Mouse (Mus musculus): ENCODE results near the gene B230217C12Rik. TPM values are rescaled to one million over a fixed set of nuclear protein-coding genes. Genes with fewer than 3 reads are reported as not detected.

B230217C12Rik gene
- polyA plus RNA-seq, 1 experiment: 3.5 TPM

DNA sequence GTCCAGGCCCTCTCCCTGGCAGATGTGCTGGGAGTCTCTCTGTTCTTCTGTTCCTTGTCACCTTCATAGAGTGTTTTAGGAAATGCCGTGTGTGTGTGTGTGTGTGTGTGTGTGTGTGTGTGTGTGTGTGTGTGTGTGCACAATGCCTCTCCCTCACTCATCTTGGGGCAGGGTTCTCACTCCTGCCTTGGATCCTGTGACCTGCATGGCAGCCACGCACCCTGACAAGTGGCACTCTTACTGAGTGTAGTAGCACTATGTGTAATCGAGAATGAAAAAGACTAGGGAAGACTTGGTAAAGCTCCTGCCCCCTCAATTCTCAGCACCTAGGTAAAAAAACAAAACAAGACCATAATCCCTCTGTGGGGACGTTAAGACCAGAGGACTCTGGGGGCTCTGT, 21.5 kb upstream of the B230217C12Rik start:
- TF ChIP-seq CTCF (IDR thresholded peaks at IDR 0.05; ENCODE audit: control insufficient read depth, insufficient read depth, insufficient replicate concordance, low read depth, low read length): no peak
- TF ChIP-seq POLR2A (IDR thresholded peaks at IDR 0.05; ENCODE audit: control insufficient read depth, low read depth, low read length): no peak
- Histone ChIP-seq H3K4me1 (ENCODE audit: control insufficient read depth, insufficient read depth, low read length) (no peaks in the 10 kb centered on the region; the same call in 1 of the 2 replicates), H3K27ac (ENCODE audit: control insufficient read depth, insufficient read depth, low read depth, low read length) (no peak overlapping the region), H3K27me3 (ENCODE audit: control insufficient read depth, insufficient read depth, low read length) (no peaks in the 10 kb centered on the region), H3K4me3 (ENCODE audit: control insufficient read depth, low read depth, low read length) (no peak overlapping the region), H3K36me3 (ENCODE audit: control insufficient read depth, insufficient read depth, low read length) (no peaks in the 10 kb centered on the region)

DNA sequence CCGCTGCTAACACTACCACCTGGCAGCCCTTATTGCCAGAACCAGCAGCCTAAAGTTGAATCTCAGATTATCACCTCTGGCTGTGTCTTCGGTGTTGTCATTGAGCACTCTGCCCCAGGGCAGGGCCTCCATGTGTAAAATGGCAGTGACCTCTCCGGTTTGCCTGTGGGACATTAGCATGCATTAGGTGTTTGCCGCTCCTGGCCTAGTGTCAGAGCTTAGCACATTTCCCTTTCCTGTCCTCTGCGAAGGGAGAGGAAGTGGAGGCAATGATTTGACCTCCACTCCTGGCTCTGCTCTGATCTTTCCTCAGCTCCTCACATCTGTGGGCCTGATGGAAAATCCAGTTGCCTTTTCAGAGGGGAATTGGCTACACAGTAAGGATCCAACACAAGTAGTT, 20.7 kb upstream of the B230217C12Rik start:
- no peak overlapping the region for H3K4me3 ChIP-seq (ENCODE audit: control insufficient read depth, low read depth, low read length)
- no peaks in the 10 kb centered on the region for H3K27me3 ChIP-seq (ENCODE audit: control insufficient read depth, insufficient read depth, low read length)
- H3K4me1 ChIP-seq (ENCODE audit: control insufficient read depth, insufficient read depth, low read length): no peaks in the 10 kb centered on the region; the same call in 1 of the 2 replicates
- no peak overlapping the region for H3K27ac ChIP-seq (ENCODE audit: control insufficient read depth, insufficient read depth, low read depth, low read length)
- TF ChIP-seq POLR2A (IDR thresholded peaks at IDR 0.05; ENCODE audit: control insufficient read depth, low read depth, low read length): no peak
- no peak for TF ChIP-seq CTCF (IDR thresholded peaks at IDR 0.05; ENCODE audit: control insufficient read depth, insufficient read depth, insufficient replicate concordance, low read depth, low read length)
- no peaks in the 10 kb centered on the region for H3K36me3 ChIP-seq (ENCODE audit: control insufficient read depth, insufficient read depth, low read length)

DNA sequence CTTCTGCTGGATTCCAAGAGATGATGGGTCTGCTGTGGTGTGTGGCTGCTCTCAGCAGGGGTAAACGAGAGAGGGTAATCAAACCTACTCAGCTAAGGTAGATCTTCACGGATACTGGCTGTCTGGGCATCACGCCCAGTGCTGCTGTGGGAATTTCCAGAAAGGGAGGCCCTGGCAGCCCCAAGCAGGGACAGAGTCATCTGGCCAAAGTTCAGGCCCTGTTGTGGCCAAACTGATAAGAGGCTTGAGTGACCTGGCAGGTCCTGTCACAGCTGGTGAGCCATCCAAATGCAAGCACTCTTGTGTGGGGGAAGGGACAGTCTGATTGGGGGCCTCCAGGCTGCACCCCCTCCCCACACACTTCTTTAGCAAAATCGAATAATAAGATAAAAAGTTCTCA, 19.7 kb upstream of the B230217C12Rik start:
- H3K36me3 ChIP-seq (ENCODE audit: control insufficient read depth, insufficient read depth, low read length): no peaks in the 10 kb centered on the region

DNA sequence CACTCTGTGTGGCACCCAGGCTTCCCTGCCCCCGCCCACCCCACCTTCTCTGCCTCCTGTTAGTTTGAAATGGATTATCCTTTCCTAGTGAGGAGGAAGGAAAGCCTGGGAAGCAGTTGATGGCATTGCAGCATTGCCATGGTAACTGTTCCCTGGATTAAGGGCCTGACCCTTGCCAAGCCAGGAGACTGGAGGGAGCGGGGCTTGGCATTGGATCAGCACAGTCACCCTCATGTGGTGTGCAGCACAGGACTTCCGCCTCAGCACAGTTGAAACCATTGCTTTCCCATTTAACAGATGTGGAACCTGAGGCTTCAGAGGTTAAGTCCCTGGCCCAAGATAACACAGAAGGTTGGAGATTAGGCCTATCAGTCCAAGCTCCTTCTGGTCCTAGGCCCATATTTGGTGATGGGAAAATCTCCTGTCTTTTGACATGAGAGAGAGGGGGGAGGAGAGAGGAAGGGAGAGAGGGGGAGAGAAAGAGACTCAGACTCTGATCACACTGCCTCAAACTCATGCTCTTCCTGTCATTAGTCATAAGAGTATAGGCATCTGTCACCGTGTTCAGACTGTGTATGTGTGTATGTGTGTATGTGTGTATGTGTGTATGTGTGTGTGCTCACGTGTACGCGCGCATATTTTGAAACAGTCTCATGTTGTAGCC, 19.0 kb upstream of the B230217C12Rik start:
- Histone ChIP-seq H3K4me1 (ENCODE audit: control insufficient read depth, insufficient read depth, low read length) (no peaks in the 10 kb centered on the region; the same call in 1 of the 2 replicates), H3K4me3 (ENCODE audit: control insufficient read depth, low read depth, low read length) (no peak overlapping the region), H3K36me3 (ENCODE audit: control insufficient read depth, insufficient read depth, low read length) (no peaks in the 10 kb centered on the region), H3K27me3 (ENCODE audit: control insufficient read depth, insufficient read depth, low read length) (no peaks in the 10 kb centered on the region), H3K27ac (ENCODE audit: control insufficient read depth, insufficient read depth, low read depth, low read length) (no peak overlapping the region)
- TF ChIP-seq CTCF (IDR thresholded peaks at IDR 0.05; ENCODE audit: control insufficient read depth, insufficient read depth, insufficient replicate concordance, low read depth, low read length): no peak

More for the DNA sequence above, 19.7 kb upstream of the B230217C12Rik start:
- Histone ChIP-seq H3K27ac (ENCODE audit: control insufficient read depth, insufficient read depth, low read depth, low read length) (no peak overlapping the region), H3K4me3 (ENCODE audit: control insufficient read depth, low read depth, low read length) (no peak overlapping the region), H3K27me3 (ENCODE audit: control insufficient read depth, insufficient read depth, low read length) (no peaks in the 10 kb centered on the region), H3K4me1 (ENCODE audit: control insufficient read depth, insufficient read depth, low read length) (no peaks in the 10 kb centered on the region; the same call in 1 of the 2 replicates)
- no peak for TF ChIP-seq POLR2A (IDR thresholded peaks at IDR 0.05; ENCODE audit: control insufficient read depth, low read depth, low read length)

DNA sequence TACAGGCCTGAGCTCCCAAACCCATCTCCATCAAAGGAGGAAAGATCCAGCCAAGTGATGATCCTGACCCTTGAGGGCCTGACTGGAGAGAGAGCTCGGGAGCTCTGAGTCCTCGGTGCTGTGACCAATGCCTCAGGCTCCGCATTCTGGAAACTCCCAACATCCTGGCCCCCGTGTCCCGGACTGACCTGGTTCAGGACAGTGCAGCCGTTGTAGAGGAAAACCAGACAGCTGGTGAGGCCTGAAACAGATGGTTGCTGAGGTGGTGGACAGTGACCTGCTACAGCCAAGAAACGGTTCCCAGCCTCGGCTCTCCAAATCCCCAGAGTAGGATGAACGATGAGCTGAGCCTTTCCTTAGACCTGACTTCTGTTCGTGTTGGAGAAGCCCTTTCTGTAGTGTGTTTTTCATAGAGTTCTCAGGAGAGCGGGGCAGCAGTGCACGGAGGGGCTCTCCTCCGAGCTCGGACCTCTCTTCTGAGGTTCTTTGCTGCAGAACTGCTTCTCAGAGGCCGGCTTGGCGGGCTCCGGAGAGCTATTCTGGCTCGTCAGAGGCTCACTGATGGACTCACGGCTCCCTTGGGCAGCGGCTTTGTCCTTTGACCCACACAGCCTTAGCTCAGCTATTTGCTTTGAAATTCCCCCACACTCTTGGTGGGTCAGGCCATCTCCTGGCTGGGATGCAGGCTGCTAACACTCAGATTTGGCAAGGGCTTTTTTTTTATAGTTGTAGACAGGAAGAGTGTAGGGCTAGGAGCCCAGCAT, 17.6 kb upstream of the B230217C12Rik start:
- TF ChIP-seq POLR2A (IDR thresholded peaks at IDR 0.05; ENCODE audit: control insufficient read depth, low read depth, low read length): no peak
- TF ChIP-seq CTCF (IDR thresholded peaks at IDR 0.05; ENCODE audit: control insufficient read depth, insufficient read depth, insufficient replicate concordance, low read depth, low read length): no peak

DNA sequence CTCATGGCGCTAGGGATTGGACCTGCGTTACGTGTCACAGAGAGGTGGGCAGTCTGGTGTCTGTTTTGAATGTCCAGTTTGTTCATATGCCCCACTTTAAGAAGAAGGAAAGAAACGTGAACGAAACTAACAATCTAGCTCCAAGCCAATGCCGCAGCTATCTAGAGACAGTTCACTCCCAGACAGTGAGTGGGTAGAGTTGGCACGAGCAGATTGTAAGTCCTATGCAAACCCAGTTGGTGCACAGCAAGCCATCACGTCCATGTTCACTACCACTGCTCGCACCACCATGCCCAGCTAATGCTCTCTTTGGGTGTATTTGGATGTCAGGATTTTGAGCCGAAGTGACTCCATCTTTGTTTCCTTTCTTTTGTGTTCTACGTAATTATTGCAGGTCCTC, 16.4 kb upstream of the B230217C12Rik start:
- Histone ChIP-seq H3K27me3 (ENCODE audit: control insufficient read depth, insufficient read depth, low read length) (no peaks in the 10 kb centered on the region), H3K4me3 (ENCODE audit: control insufficient read depth, low read depth, low read length) (no peak overlapping the region), H3K4me1 (ENCODE audit: control insufficient read depth, insufficient read depth, low read length) (no peaks in the 10 kb centered on the region; the same call in 1 of the 2 replicates), H3K36me3 (ENCODE audit: control insufficient read depth, insufficient read depth, low read length) (no peaks in the 10 kb centered on the region), H3K27ac (ENCODE audit: control insufficient read depth, insufficient read depth, low read depth, low read length) (no peak overlapping the region)
- TF ChIP-seq POLR2A (IDR thresholded peaks at IDR 0.05; ENCODE audit: control insufficient read depth, low read depth, low read length) (no peak), CTCF (IDR thresholded peaks at IDR 0.05; ENCODE audit: control insufficient read depth, insufficient read depth, insufficient replicate concordance, low read depth, low read length) (no peak)

More for the DNA sequence above, 17.6 kb upstream of the B230217C12Rik start:
- H3K36me3 ChIP-seq (ENCODE audit: control insufficient read depth, insufficient read depth, low read length): no peaks in the 10 kb centered on the region
- no peaks in the 10 kb centered on the region; the same call in 1 of the 2 replicates for H3K4me1 ChIP-seq (ENCODE audit: control insufficient read depth, insufficient read depth, low read length)
- H3K27ac ChIP-seq (ENCODE audit: control insufficient read depth, insufficient read depth, low read depth, low read length): 0 out of 2 replicates have a peak overlapping the region, but pooled peaks have one; percentile 5
- no peaks in the 10 kb centered on the region for H3K27me3 ChIP-seq (ENCODE audit: control insufficient read depth, insufficient read depth, low read length)
- no peak overlapping the region for H3K4me3 ChIP-seq (ENCODE audit: control insufficient read depth, low read depth, low read length)

DNA sequence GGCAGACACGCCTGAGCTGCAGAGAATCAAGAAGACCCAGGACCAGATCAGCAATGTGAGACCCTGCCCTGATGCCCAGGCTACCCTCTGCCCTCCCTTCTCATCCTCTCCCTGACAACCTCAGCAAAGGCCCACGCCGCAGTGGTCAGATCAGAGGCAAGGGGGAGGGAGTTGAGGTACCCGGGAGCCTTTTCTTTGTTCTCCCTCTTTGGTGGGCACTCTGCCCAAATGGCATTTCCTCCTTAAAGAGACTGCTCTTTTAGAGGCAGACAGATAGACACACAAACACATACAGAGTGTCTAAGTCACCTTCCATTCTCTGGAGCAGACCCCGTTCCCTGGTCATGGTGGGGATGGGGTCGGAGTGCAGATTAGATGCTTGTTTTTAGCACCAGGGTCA, 15.7 kb upstream of the B230217C12Rik start:
- H3K36me3 ChIP-seq (ENCODE audit: control insufficient read depth, insufficient read depth, low read length): no peaks in the 10 kb centered on the region
- TF ChIP-seq CTCF (IDR thresholded peaks at IDR 0.05; ENCODE audit: control insufficient read depth, insufficient read depth, insufficient replicate concordance, low read depth, low read length) (no peak), POLR2A (IDR thresholded peaks at IDR 0.05; ENCODE audit: control insufficient read depth, low read depth, low read length) (no peak)
- no peak overlapping the region for H3K4me3 ChIP-seq (ENCODE audit: control insufficient read depth, low read depth, low read length)
- no peak overlapping the region for H3K27ac ChIP-seq (ENCODE audit: control insufficient read depth, insufficient read depth, low read depth, low read length)
- H3K4me1 ChIP-seq (ENCODE audit: control insufficient read depth, insufficient read depth, low read length): no peaks in the 10 kb centered on the region; the same call in 1 of the 2 replicates
- H3K27me3 ChIP-seq (ENCODE audit: control insufficient read depth, insufficient read depth, low read length): no peaks in the 10 kb centered on the region

All from testis, adult 2 months (tissue).